Mouse (Mus musculus): ENCODE data around the gene Hemgn. TPM values are rescaled to one million over a fixed set of nuclear protein-coding genes. Genes with fewer than 3 reads are reported as not detected.

Gene Hemgn
- polyA plus RNA-seq, 1 experiment from 2014 or later = 0.53 TPM

GRCm38 (mm10) chr4:46371030-46371429, 42.3 kb downstream of the Hemgn start:
- Histone ChIP-seq H3K9ac (no peak overlapping the region), H3K9me3 (no peaks in the 10 kb centered on the region), H3K4me3 (no peak overlapping the region), H3K4me1 (replicated peaks) (peaks cover 3% of the 10 kb centered on the region; the same call in 1 of the 2 replicates), H3K4me2 (peak overlapping the region; percentile 40), H3K27ac (replicated peaks) (no peak overlapping the region), H3K36me3 (no peaks in the 10 kb centered on the region), H3K27me3 (peaks cover 6% of the 10 kb centered on the region; the same call in 1 of the 2 replicates)
- WGBS = 7% methylated on average over 19 of the region's 19 CpGs
- peak; percentile 69 for ATAC-seq (ENCODE audit: low FRiP score, low read depth)

- no peaks in the 10 kb centered on the region for H3K9me3 ChIP-seq
- ATAC-seq (ENCODE audit: low FRiP score, low read depth) = no peak
- H3K4me1 ChIP-seq (replicated peaks) = peaks cover 3% of the 10 kb centered on the region; the same call in 1 of the 2 replicates
- 61% methylated on average over 6 of the region's 6 CpGs for WGBS
- no peak overlapping the region for H3K9ac ChIP-seq
- no peaks in the 10 kb centered on the region for H3K36me3 ChIP-seq
- no peak overlapping the region for H3K4me2 ChIP-seq
- no peak overlapping the region for H3K4me3 ChIP-seq
- no peak overlapping the region for H3K27ac ChIP-seq (replicated peaks)
- peaks cover 6% of the 10 kb centered on the region; the same call in 1 of the 2 replicates for H3K27me3 ChIP-seq
Measured at GRCm38 (mm10) chr4:46370406-46370805, 42.9 kb downstream of the Hemgn start.

GRCm38 (mm10) chr4:46369070-46369469, 44.2 kb downstream of the Hemgn start:
- no peak for ATAC-seq (ENCODE audit: low FRiP score, low read depth)
- WGBS = 65% methylated on average over 4 of the region's 4 CpGs
- Histone ChIP-seq H3K9me3 (no peaks in the 10 kb centered on the region), H3K9ac (no peak overlapping the region), H3K4me1 (replicated peaks) (peaks cover 3% of the 10 kb centered on the region; the same call in 1 of the 2 replicates), H3K4me2 (no peak overlapping the region), H3K36me3 (no peaks in the 10 kb centered on the region), H3K27me3 (peaks cover 6% of the 10 kb centered on the region; the same call in 1 of the 2 replicates), H3K4me3 (no peak overlapping the region), H3K27ac (replicated peaks) (no peak overlapping the region)

GRCm38 (mm10) chr4:46367487-46367959, 45.8 kb downstream of the Hemgn start:
- H3K9ac ChIP-seq = no peak overlapping the region
- H3K27me3 ChIP-seq = peaks cover 6% of the 10 kb centered on the region; the same call in 1 of the 2 replicates
- no peaks in the 10 kb centered on the region for H3K36me3 ChIP-seq
- ATAC-seq (ENCODE audit: low FRiP score, low read depth) = no peak
- no peaks in the 10 kb centered on the region for H3K9me3 ChIP-seq
- no peak overlapping the region for H3K4me3 ChIP-seq
- no peak overlapping the region for H3K27ac ChIP-seq (replicated peaks)
- peak overlapping the region; percentile 15; the same call in 1 of the 2 replicates for H3K4me2 ChIP-seq
- peaks cover 3% of the 10 kb centered on the region; the same call in 1 of the 2 replicates for H3K4me1 ChIP-seq (replicated peaks)
- 18% methylated on average over 12 of the region's 12 CpGs for WGBS

- no peaks in the 10 kb centered on the region for H3K36me3 ChIP-seq
- 0 out of 2 replicates have a peak, but pooled peaks cover 2% of the 10 kb centered on the region for H3K27me3 ChIP-seq
- 82% methylated on average over 2 of the region's 2 CpGs for WGBS
- no peak overlapping the region for H3K27ac ChIP-seq (replicated peaks)
- H3K9ac ChIP-seq = no peak overlapping the region
- no peak overlapping the region for H3K4me2 ChIP-seq
- H3K4me3 ChIP-seq = no peak overlapping the region
- no peak for ATAC-seq (ENCODE audit: low FRiP score, low read depth)
- no peaks in the 10 kb centered on the region; the same call in 1 of the 2 replicates for H3K4me1 ChIP-seq (replicated peaks)
- no peaks in the 10 kb centered on the region for H3K9me3 ChIP-seq
Measured at GRCm38 (mm10) chr4:46364360-46364759, 48.9 kb downstream of the Hemgn start.

- Histone ChIP-seq H3K27ac (replicated peaks) (no peak overlapping the region), H3K27me3 (peaks cover 5% of the 10 kb centered on the region; the same call in 1 of the 2 replicates), H3K9me3 (no peaks in the 10 kb centered on the region), H3K4me3 (no peak overlapping the region), H3K9ac (no peak overlapping the region), H3K4me2 (no peak overlapping the region), H3K36me3 (no peaks in the 10 kb centered on the region), H3K4me1 (replicated peaks) (no peaks in the 10 kb centered on the region)
- 73% methylated on average over 5 of the region's 5 CpGs for WGBS
- ATAC-seq (ENCODE audit: low FRiP score, low read depth) = no peak
Measured at GRCm38 (mm10) chr4:46361258-46361657, 52.0 kb downstream of the Hemgn start.

- Histone ChIP-seq H3K4me1 (replicated peaks) (no peaks in the 10 kb centered on the region), H3K4me2 (no peak overlapping the region), H3K4me3 (no peak overlapping the region), H3K27me3 (peaks cover 15% of the 10 kb centered on the region; the same call in 1 of the 2 replicates), H3K27ac (replicated peaks) (no peak overlapping the region), H3K36me3 (no peaks in the 10 kb centered on the region), H3K9me3 (no peaks in the 10 kb centered on the region), H3K9ac (no peak overlapping the region)
- WGBS = 76% methylated on average over 12 of the region's 12 CpGs
- ATAC-seq (ENCODE audit: low FRiP score, low read depth) = no peak
Measured at GRCm38 (mm10) chr4:46359539-46360253, 53.6 kb downstream of the Hemgn start.

- no peaks in the 10 kb centered on the region for H3K9me3 ChIP-seq
Measured at GRCm38 (mm10) chr4:46356351-46357133, 56.8 kb downstream of the Hemgn start.

GRCm38 (mm10) chr4:46353045-46353444, 60.3 kb downstream of the Hemgn start:
- Histone ChIP-seq H3K9me3 (no peaks in the 10 kb centered on the region), H3K27me3 (peaks cover 67% of the 10 kb centered on the region), H3K4me2 (no peak overlapping the region), H3K4me3 (no peak overlapping the region), H3K27ac (replicated peaks) (no peak overlapping the region), H3K4me1 (replicated peaks) (no peaks in the 10 kb centered on the region), H3K36me3 (no peaks in the 10 kb centered on the region), H3K9ac (no peak overlapping the region)
- ATAC-seq (ENCODE audit: low FRiP score, low read depth) = no peak
- WGBS = 9% methylated on average over 10 of the region's 10 CpGs

More at GRCm38 (mm10) chr4:46356351-46357133, 56.8 kb downstream of the Hemgn start:
- H3K4me3 ChIP-seq = no peak overlapping the region
- H3K4me2 ChIP-seq = no peak overlapping the region
- peaks cover 34% of the 10 kb centered on the region for H3K27me3 ChIP-seq
- H3K9ac ChIP-seq = no peak overlapping the region
- ATAC-seq (ENCODE audit: low FRiP score, low read depth) = no peak
- H3K27ac ChIP-seq (replicated peaks) = no peak overlapping the region
- H3K4me1 ChIP-seq (replicated peaks) = no peaks in the 10 kb centered on the region
- no peaks in the 10 kb centered on the region for H3K36me3 ChIP-seq
- WGBS = 53% methylated on average over 12 of the region's 12 CpGs

GRCm38 (mm10) chr4:46349530-46349929, 63.8 kb downstream of the Hemgn start:
- Histone ChIP-seq H3K9me3 (no peaks in the 10 kb centered on the region), H3K4me2 (no peak overlapping the region), H3K4me1 (replicated peaks) (peaks cover 1% of the 10 kb centered on the region), H3K4me3 (no peak overlapping the region), H3K36me3 (no peaks in the 10 kb centered on the region), H3K27me3 (peaks cover 84% of the 10 kb centered on the region), H3K27ac (replicated peaks) (no peak overlapping the region), H3K9ac (no peak overlapping the region)
- no peak for ATAC-seq (ENCODE audit: low FRiP score, low read depth)
- 48% methylated on average over 5 of the region's 5 CpGs for WGBS

GRCm38 (mm10) chr4:46348897-46349296, 64.4 kb downstream of the Hemgn start:
- ATAC-seq (ENCODE audit: low FRiP score, low read depth) = no peak
- H3K4me1 ChIP-seq (replicated peaks) = peaks cover 7% of the 10 kb centered on the region
- peaks cover 90% of the 10 kb centered on the region for H3K27me3 ChIP-seq
- no peak overlapping the region for H3K4me3 ChIP-seq
- H3K36me3 ChIP-seq = no peaks in the 10 kb centered on the region
- WGBS = 24% methylated on average over 9 of the region's 9 CpGs
- H3K27ac ChIP-seq (replicated peaks) = no peak overlapping the region
- H3K9me3 ChIP-seq = no peaks in the 10 kb centered on the region
- no peak overlapping the region for H3K4me2 ChIP-seq
- no peak overlapping the region for H3K9ac ChIP-seq

Measured in hindbrain, embryonic 15.5 days (tissue).